Mouse (Mus musculus) urinary bladder, postnatal 4 days (tissue): Measurements from ENCODE around the gene Wdr90.

Source experiments
- DNase-seq, 2 experiments: peaks; one replicate each; pipeline ENCODE4 v3.0.0; 2021 to 2022; ENCODE audit warnings: low spot score in 2 of 2

The Wdr90 gene

GRCm38 (mm10) chr17:25860229-25860628 lies 1.1 kb downstream of the Wdr90 start:
- DNase-seq = no peak

DNA sequence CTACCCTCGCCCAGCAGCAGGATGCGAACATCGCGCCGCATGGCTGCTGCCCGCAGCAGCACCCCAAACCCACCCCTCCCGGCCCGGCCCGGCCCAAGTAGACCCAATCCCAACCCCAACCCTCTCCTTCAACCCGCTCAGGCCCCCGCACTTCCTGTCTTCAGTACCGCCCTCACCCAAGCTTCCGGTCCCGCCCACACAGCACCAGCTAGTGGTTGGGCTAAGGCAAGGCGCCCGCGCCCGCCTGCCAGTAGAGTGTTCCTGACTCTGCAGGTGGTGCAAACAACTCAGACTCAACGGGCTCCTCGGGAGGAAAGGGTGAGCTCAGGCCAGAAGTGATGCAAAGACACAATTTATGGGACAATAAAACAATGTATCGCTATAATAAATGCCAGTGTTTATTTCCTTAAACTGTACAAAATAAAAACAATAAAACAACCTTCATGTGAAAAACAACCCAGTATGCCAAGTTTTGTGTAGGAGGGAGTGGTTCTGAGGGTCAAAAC lies 16.9 kb downstream of the Wdr90 start, which contains the start of gene Rhot2:
TSS of gene Rhot2 (minus strand) at position 456 of the 506 bp plus-strand sequence.
- DNase-seq = peak; percentile 92 to 96

- no peak for DNase-seq
Observed at GRCm38 (mm10) chr17:25843636-25844395, 17.5 kb downstream of the Wdr90 start.

- DNase-seq = no peak
Observed at GRCm38 (mm10) chr17:25843122-25843521, 18.2 kb downstream of the Wdr90 start.

DNA sequence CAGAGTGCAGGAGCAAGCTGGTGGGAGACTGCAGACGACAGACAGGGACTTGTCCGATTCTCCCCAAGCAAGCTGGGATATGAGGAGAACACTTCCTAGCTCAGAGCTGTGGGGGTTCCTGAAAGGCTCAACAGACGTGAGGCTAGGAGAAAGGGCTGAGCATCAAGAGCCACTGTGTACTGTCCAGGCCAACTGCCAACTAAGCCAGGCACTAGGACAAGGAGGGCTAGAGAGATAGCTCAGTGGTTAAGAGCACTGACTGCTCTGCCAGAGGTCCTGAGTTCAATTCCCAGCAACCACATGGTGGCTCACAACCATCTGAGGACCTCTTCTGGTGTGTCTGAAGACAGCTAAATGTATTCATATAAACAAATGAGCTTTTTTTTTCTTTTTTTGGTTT lies 18.8 kb downstream of the Wdr90 start:
- DNase-seq = no peak

GRCm38 (mm10) chr17:25841117-25841880 lies 20.0 kb downstream of the Wdr90 start, which contains the start of gene Gm20683:
Gm20683 (minus strand) TSS chr17:25841763.
- DNase-seq = no peak

- DNase-seq = no peak
Observed at GRCm38 (mm10) chr17:25840519-25840918, 20.8 kb downstream of the Wdr90 start.

- no peak for DNase-seq
Observed at GRCm38 (mm10) chr17:25839455-25840235, 21.7 kb downstream of the Wdr90 start.

DNA sequence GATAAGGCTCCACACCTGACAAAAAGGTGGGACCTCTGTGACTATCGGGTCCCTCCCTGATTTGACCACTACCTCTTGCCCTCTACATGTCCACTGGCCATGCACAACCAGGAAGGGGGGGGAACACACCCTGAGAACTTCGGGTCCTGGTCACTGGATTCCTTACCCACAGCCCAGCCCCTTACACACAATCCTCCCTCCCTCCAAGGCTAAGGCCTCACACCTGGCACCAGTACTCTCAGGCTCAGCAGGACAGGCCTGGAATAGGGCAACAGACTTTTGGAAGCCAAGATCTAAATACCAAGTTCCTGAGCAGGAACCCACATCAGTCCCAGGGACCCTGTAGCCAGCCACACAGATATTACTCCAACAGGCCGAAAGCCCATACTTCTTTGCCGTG lies 22.4 kb downstream of the Wdr90 start:
- DNase-seq = no peak

DNA sequence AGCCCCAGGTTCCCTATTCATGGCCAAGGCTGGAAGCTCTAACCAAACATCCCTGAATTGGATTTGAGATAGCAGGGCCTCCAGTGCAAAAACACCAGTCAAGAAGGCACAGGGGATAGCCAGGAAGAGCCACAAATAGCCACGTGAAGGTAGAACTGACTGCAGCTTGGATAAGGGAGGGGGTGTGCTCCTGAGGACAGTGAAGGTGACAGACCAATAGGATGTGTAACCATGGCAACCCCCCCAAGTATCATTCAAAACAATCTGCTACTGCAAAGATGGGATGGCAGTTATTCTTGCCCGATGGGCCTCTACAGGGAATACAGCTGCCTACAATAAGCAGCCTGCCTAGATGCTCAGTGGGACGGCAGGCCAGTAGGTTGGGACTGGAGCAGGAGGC lies 23.8 kb downstream of the Wdr90 start:
- no peak for DNase-seq

DNA sequence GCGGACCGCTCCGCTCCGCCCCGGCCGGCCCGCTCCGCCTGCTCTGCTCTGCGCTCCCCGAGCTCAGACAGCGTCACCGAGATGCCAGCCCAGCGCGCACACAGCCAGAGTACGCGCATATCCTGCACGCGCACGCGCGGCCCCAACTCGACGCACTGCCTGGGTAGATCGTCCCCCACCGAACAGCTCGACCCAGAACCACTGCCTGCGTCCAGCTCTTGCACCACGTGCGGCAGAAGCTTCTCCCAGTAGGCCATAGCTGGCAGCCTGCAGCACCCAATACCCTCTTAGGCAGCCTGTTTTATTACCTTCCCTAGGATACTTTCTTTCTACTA lies 24.3 kb downstream of the Wdr90 start, which contains the start of gene Rhbdl1:
TSS of gene Rhbdl1 (minus strand) at position 220 of the 335 bp plus-strand sequence.
- peak in 1 of 2 experiments; percentile 65 for DNase-seq

DNA sequence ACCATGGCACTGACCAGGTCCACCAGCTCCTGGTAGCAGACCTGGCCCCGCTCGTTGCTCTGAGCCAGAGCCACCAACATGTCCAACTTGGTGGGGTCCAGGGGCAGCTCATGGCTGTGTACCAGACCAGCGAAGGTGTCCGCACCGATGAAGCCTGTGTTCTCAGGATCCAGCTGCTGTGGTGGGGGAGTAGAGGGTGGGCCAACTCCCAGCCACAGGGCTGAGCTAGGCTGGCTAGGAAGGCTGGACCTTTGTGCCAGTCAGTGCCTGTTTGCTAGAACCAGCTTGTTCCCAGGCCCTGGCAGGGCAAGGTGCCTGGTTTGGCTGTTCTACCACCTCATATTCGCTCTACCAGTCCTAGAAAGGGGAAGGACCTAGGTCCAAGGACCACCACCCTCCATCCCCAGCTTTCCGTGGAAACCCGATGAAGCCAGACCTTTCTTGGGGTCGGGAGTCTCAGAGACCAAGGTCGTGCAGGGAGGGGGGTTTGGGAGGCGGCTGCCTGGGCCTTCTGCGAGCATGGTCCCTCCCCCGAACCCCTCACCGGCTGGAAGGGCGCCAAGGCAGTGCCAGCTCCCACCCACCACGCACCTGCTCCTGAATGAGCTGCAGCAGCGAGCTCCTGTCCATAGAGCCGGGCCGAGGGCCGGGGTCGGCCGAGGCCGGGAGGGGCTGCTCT lies 24.8 kb downstream of the Wdr90 start:
- no peak for DNase-seq

GRCm38 (mm10) chr17:25835816-25836215 lies 25.5 kb downstream of the Wdr90 start:
- no peak for DNase-seq

DNA sequence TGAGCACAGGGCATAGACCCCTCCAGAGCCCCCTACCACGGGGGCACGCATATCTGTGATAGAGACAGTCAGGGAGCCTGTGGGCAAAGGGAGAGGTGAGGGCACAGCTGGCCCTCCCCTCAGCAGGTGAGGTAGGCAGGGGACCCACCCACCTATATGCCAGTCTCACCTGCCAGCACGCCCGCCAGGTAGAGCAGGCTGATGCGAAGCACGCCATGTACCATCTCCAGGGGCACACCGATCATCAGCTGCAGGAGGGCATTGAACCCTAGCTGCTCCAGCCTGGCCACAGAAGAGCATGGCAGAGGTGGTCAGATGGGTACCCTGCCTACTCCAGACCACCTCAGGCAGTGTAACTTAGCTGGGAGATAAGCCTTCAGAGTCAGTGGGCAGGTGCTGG lies 26.0 kb downstream of the Wdr90 start:
- no peak for DNase-seq

DNA sequence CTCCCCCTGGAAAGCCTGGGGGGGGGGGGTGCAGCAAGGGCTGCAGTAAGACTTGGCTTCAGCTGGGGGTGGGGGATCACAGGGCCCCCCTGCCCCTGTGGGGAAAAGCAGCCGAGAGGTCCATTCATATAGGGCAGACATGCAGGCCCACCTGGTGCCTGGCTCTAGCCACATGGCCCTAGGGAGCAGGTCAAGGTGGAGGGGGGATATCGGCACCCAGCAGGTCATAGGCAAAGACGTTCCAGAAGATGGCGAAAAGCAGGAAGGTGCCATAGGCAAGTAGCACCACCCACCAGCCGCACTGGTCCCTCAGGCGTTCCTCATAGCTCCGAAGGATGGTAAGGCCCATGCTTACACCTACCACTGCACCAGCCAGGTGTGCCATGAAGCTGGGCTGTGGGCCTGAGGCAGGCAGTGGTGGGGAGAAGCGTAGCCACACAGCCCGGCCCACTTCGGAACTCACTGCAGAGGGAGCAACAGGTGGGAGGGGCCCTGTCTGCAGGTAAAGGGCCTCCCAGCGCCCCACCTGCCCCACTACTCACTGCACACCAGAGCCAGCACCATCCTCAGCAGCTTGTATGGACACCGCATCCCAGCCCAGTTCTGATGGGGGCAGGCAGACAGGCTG lies 26.6 kb downstream of the Wdr90 start:
- no peak for DNase-seq

GRCm38 (mm10) chr17:25833961-25834594 lies 27.2 kb downstream of the Wdr90 start:
- no peak for DNase-seq

DNA sequence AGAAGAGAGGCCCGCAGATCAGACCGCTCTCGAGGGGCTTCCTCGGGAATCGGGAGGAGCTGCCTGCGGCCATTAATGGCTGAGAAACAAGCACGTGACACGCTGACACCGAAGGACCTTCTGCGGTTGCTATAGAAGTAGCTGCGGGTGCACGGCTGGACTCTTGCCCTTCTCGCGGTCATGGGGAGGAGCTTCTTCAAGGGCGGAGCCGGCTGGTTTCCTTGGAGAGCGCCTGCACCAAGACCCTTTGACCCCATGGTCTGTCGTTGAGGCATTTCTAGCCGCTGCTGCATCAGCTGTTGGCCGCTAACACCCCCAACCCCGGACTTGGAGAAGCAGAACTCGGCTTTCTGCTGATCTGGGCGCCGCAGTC lies 28.0 kb downstream of the Wdr90 start, which contains the start of gene Stub1:
TSS of gene Stub1 (minus strand) at position 114 of the 373 bp plus-strand sequence.
- DNase-seq = peak; percentile 90 to 94

- peak; percentile 99 for DNase-seq
Observed at GRCm38 (mm10) chr17:25832436-25833290, 28.6 kb downstream of the Wdr90 start.
